Mouse (Mus musculus): ENCODE results near the gene Elovl3.
"Not testable (repeated sequence)": the region's sequence is repeated elsewhere in the genome, so short reads cannot be mapped to it uniquely, and the experiment has no call there.

The Elovl3 gene

DNA sequence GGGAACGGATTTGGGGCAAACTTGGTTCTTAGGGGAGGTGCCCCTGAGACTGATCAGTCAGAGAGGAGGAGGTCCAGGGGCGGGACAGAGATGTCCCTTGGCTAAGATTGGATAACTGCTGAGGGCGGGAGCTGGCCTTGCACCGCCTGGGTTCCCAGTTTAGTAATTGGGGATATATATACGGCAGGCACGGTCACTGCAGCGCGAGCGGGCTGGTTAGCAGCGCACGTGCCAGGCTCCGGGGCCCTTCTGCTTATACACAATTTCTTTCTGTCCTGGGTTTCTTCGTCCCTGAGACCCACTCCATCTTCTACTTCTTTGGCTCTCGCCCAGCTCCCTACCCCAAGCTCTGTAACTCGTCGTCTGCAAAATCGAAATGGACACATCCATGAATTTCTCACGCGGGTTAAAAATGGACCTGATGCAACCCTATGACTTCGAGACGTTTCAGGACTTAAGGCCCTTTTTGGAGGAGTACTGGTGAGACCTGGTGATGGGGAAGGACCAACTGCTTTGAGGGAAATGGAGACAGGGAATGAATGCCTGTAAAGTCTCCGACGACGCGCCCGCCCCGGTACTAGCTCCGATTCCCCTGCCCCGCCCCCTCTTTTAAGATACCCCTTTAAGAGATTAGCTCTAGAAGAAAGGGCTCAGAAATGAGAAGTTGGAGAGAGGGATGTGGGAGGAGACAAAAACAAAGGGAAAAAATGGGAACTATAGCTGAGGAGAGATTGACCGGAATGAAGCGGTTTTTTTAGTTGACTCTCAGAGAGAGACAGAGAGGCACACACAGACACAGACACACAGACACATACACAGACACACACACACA lies at the start of gene Elovl3:
TSS of gene Elovl3 (plus strand) at position 204 of the 832 bp plus-strand sequence.
- DNase-seq (ENCODE audit: low spot score) = peak; percentile 36

DNA sequence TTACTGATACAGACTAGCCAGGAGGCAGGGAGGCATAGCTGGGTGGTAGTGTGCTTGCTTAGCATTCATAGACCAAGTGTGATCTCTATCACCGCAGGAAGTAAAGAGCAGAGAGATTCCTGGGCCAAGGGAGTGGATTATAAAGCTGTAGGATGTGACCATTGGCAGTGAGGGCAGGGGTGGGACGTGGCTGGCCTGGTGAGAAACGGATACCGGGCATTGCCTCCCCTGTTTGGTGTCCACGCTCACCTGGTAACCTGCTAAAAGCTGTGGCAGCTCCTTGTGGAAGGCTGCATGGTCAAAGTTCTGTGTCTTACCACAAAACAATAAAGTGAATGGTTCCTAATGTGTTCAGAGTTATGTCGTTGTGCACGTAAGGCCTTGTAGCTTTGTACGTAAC lies 46.5 kb upstream of the Elovl3 start:
- DNase-seq (ENCODE audit: low spot score) = no peak

DNA sequence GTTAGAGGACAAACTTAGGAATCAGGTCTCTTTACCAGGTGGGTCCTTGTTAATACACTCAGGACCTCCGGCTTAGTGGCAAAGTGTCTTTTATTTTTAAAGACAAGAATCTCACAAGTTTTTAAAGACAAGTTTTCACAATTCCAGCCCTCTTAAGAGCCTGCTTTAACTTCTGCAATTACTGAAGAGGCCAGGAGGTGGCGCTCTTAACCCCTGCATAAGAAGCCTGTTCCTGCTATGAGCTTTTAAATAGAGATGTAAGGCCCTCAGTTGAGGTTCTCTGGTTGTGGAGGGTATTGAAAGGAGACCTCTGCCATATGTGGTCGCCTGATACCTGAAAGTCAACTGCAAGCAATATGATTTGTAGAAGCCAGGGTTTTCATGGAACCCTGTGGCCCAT lies 45.4 kb upstream of the Elovl3 start:
- peak; percentile 24 for DNase-seq (ENCODE audit: low spot score)

DNA sequence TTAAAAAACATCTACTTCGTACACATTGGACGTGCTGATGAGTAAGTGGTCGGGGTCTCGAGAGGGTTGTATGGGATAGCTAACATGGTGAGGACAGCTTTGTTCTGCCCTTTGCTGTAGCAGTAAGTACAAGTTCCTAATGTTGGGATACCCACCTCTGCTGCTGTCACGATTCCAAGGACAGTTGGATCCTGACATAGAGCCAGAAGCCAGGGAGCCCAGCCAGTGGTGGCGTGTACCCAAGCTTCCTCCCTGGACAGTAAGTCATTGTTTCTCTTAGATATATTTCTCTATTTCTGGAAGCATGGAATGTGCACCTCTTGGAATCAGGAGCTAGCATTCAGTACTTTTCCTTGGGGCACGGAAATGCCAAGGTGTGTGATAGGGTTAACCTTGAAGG lies 43.8 kb upstream of the Elovl3 start:
- DNase-seq (ENCODE audit: low spot score) = no peak

DNA sequence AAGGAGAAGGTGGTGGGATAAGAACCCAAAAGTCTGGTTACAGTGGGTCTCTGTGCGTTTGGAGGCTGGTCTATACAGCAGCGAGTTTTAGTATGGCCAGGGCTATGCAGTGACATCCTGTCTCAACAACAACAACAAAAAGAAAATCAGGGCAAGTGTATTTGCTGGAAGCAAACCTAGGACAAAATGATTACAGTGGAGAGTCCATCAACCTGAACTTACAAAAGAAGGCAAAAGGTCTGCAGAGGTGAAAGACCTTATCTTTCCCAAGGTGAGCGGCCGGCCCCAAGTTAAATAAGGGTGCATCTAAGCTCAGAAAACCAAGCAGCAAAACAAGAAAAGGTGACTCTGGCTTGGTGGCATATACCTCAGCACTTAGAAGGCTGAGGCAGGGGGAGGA lies 40.1 kb upstream of the Elovl3 start:
- no peak for DNase-seq (ENCODE audit: low spot score)

DNA sequence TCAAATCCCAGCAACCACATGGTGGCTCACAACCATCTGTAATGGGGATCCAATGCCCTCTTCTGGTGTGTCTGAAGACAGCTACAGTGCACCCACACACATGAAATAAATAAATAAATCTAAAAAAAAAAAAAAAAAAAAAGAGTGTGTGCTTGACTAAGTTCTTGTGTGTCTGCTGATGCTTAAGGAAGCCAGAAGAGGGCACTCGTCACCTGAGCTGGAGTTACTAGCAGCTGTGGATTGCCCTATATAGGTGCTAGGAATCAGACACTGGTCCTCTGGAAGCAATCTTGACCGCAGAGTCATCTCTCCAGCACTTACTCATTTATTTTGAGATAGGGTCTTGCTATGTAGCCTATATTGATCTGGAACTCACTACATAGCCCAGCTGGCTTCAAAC lies 37.6 kb upstream of the Elovl3 start:
- DNase-seq (ENCODE audit: low spot score) = no peak

DNA sequence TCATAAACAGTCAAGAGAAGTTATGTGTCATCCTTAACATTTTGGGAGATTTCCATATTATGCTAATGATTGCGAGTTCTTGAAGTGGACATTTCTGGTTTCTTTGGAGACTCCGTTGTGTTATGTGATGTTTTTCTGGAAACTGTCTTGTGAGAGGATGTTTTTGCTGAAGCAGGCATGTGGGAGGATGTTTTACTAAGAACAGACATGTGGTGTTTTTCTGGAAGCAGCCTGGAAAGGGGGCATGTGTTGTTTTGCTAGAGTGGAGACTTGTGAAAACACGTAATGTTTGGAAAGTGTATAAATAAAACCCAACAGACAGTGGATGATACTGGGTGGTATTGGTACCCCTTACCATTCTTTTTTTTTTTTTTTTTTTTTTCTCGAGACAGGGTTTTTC lies 36.4 kb upstream of the Elovl3 start:
- no peak for DNase-seq (ENCODE audit: low spot score)

DNA sequence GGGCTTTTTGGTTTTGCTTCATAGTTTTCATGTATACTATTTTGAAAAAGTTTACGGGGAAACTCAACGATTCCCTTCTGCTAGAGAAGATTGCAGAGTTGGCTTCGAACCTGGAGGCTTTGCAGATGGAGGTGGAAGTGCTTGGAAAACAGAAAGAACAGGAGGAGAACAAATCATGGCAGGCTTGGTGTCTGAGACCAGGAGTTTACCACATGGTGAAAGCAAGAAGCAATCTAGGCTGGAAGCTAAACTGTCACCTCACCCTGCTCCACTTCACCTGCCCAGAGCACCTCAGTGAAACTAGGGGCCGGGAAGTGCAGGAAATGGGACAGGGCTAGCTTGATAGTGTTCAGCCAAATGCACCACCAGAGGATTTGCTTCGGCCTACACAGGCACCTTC lies 35.3 kb upstream of the Elovl3 start:
- no peak for DNase-seq (ENCODE audit: low spot score)

DNA sequence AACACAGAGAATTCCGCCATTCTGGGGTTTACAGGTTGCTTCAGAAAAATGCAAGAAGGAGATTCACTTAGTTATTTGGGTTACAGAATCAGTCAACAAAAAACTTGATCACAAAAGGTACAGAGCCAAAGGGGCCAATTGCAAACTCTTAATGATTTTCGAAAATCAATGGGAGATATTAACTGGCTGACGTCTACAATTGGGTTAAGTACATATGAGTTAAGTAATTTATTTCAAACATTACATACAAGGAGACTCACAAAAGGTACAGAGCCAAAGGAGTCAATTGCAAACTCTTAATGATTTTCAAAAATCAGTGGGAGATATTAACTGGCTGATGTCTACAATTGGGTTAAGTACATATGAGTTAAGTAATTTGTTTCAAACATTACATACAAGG lies 32.1 kb upstream of the Elovl3 start:
- DNase-seq (ENCODE audit: low spot score) = no peak

DNA sequence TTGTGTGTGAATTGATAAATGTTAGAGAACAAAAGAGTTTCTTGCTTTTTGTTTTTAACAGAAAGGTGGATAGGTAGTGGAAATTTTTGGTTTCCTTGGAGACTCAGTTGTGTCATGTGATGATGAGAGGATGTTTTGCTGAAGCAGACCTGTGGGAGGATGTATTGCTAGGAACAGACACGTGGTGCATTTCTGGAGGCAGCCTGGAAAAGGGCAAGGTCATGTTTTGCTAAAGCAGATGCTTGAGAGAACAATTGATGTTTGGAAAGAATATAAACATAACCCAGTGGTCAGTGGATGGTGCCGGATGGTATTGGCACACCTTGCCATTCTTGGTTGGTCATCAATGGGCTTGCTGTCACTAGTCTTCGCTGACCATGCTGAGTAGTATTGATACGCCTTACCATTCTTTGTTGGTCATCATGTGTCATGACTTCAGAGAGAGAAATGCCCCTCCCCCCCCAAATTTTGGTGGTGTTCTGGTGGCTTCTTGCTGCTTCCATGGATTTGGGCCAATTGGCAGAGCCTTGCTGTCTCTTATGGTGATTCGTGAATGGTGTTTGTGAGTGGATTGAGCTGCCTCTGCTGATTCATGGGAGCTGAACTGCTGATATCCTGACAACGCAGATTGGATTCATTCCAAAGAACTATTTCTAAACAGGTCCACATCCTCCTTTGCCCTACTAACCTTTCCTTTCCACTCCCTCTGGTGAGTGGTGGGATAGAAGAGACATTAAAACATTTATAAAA lies 28.1 kb upstream of the Elovl3 start:
- no peak for DNase-seq (ENCODE audit: low spot score)

DNA sequence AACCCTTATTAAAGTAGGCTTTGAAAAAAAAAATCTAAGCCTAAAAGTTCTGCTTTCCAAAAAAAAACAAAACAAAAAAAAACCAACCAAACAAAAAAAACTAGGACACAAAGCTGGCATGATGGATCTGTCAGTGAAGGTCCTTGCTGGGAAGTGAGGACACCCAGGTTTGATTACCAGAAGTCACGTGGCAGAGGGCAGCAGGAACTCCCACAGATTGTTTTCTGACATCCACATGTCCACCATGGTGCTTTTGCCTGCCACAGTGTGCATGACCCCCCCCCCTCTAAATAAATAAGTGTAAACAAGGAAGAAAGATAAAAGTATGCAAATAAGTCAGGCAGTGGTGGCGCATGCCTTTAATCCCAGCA lies 27.5 kb upstream of the Elovl3 start:
- no peak for DNase-seq (ENCODE audit: low spot score)

DNA sequence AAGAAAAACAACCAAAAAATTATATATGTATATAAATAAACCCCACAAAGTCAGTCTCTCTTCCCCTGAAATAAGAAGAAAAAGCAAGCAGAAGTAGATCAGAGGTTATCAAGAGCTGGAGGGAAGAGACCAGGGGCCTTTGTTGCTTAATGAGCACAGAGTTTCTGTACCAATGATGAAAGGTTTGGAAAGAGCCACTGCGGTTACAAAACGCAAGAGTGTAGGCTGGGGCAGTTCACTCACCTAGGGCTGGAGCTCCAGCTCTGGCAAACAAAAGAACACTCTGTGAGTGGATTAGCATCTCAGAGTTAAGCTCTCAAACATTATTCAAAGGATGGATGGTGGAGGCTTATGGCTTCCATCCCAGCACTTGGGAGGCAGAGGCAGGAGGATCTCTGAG lies 21.5 kb upstream of the Elovl3 start:
- no peak for DNase-seq (ENCODE audit: low spot score)

DNA sequence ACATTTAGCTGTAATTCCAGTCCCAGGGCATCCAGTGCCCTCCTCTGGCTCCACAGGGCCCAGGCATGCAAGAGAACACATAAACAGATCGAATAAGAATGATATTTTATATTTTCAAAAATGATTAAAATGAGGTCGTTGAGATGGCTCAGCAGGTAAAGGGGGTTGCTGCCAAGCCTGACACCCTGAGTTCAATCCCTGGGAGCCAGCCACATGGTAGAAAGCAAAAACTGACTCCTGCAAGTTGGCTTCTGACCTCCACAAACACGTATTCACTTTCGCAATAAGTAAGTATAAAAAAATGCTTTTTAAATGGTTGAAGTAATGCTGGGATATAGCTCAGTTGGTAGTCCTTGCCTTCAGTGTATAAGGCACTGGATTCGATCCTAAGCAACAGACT lies 20.9 kb upstream of the Elovl3 start:
- no peak for DNase-seq (ENCODE audit: low spot score)

DNA sequence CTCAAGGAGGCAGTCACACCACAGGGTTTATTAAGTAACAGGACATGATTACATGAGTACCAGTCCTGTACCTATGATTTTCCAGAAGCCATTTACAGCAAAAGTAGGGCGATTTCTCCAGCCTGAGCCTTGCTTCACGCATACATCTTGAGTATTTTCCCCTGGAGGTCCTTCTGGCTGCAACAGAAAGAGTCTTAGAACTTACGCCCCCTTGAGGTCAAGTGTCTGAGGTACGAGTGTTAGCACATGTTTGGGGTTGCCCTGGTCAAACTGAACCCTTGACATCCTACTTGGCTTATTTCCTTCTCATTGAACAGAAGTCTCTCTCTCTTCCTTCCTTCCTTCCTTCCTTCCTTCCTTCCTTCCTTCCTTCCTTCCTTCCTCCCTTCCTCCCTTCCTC lies 17.1 kb upstream of the Elovl3 start:
- DNase-seq (ENCODE audit: low spot score) = no peak

DNA sequence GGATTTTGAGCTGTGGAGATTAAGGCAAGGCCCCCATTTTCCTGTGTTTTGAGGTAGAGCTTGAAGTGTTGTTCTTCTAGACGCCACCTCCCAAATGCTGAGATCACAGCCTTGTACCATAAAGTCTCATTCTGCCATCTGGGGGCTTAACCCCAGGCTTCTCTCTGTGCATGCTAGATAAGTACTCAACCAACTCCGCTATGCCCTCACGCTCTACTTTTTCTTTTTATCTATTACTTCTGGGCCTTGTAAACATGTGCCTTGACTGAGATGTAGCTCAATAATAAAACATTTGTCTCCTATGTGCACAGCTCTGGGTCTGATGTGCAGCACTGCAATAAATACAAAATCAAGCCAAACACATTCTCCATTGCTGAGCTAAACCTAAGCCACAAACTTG lies 12.2 kb upstream of the Elovl3 start:
- no peak for DNase-seq (ENCODE audit: low spot score)

DNA sequence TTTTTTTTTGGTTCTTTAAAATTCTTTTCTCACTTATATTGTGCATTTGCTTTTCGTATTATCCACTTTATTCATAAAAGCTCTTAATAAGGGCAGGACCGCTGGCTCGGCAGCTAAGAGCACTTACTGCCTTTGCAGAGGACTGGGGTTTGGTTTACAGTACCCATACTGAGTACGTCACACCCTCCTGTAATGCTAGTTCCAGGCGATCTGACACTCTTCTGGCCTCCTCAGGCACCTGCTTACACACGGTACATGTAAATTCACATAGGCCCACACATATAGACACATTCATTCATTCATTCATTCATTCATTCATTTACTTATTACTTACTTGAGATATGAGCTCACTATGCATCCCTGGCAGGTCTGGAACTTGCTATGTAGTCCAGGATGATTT lies 10.8 kb upstream of the Elovl3 start:
- DNase-seq (ENCODE audit: low spot score) = no peak

DNA sequence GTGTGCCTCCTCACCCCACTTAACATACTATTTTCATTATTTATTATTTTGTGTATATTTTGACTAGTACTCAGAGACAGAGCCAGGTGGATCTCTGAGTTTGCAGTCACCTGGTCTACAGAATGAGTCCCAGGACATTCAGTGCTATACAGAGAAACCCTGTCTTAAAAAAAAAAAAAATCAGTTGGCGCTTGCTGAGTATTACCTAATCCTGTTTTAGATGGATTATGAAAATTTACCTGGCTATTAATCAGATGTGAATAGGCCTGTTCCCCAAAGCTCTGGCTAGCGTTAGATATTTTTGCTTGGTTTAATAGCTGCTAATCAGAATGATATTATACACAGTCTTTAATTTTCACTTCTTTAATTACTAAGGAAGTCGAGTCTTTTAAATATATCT lies 7.8 kb upstream of the Elovl3 start:
- no peak for DNase-seq (ENCODE audit: low spot score)

DNA sequence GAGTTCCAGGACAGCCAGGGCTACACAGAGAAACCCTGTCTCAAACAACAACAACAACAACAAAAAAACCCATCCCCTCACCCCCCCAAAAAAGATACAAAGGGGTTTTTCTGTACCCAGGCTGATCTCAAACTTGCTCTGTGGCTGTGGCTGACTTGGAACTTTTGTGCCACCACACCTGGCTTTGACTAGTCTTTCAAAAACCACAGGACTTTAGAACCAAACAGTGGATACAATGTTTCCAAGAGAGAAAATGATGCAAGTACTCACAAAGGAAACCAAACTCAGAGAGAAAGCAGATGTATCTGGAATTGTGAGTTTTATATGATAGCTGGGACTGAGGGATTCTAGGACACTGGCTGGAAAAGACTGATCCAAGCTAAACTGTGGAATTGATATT lies 7.0 kb upstream of the Elovl3 start:
- no peak for DNase-seq (ENCODE audit: low spot score)

DNA sequence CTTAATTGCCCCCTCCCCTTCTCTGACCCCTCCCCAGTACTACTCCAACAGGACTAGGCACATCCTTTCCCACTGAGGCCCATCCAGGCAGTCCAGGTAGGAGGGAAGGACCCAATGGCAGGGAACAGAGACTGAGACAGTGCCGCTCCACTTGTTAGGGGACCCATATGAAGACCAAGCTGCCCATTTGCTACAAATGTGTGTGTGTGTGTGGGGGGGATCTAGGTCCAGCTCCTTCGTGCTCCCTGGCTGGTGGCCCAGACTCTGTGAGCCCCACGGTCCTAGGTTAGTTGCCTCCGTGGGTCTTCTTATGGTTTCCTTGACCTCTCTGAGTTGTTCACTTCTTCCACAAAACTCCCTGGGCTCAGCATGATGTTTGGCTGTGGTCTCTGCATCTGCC lies 5.4 kb upstream of the Elovl3 start:
- DNase-seq (ENCODE audit: low spot score) = no peak

DNA sequence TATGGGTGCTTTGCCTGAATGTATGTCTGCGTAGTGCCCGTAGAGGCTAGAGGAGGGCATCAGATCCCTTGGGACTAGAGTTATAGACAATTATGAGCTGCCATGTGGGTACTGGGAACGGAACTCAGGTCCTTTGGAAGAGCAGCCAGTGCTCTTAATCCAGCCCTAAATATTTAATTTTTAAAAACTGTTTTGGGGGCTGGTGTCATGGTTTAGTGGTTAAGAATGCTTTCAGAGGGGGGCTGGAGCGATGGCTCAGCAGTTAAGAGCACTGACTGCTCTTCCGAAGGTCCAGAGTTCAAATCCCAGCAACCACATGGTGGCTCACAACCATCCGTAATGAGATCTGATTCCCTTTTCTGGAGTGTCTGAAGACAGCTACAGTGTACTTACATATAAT lies 2.0 kb upstream of the Elovl3 start:
- DNase-seq (ENCODE audit: low spot score) = not testable (repeated sequence)

DNA sequence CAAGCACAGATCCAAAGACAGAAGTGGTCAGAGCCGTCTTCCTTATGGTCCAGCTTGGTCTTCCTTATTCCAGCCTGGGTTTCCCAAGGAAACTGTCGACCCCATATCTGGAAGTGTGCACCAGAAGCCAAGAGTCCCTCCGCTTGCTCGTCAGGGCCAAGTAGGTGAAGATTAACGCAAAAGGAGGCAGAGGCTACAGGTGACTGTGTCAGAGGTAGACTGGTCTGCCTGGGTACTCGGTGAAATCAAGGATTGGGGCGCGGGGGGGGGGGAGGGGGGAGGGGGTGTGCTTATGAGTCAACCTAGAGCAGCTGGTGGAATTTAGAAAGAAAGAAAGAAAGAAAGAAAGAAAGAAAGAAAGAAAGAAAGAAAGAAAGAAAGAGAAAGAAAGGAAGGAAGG lies 414 bp upstream of the Elovl3 start:
- DNase-seq (ENCODE audit: low spot score) = no peak

DNA sequence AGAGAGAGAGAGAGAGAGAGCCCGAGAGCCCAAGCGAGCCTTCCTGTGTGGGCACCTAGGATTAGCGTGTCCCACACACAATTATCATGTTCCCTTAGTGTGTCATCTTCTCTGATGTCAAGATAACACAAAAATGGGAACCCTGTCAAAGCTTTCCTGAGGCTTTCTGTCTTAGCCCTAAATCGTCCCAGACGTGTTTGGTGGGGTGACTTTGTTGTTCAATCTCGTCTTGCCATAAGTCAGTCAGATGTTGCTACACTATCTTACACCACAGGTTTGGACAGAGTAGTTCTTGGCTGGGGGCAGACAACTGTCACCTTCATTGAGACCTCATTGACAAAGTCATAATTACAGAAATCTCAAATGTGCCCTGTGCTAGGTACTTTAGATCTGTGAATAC lies 880 bp downstream of the Elovl3 start:
- no peak for DNase-seq (ENCODE audit: low spot score)

DNA sequence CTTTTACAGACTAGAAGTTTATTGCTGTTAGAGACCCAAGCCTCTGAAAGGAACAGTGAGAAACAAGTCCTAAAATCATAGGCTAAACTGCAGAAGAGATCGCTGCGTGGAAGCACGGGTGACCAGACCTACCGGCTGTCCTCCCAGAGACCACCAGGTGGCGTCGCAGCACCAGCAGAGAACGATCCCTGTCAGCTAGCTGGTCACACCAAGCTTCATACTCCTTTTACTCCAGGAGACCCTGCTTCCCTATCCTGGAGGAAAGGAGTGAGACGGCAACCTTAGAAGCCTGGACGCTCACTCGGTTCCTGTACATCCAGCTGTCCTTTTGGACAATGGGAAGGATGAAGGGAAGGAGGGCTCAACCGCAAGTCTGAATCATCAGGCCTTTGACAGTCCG lies 3.6 kb downstream of the Elovl3 start:
- DNase-seq (ENCODE audit: low spot score) = peak; percentile 89
